Mouse (Mus musculus): ENCODE measurements around the gene Slc25a23.

GRCm38 (mm10) chr17:57105181-57106034 is 45.7 kb upstream of the Slc25a23 start, which contains the start of gene Tnfsf9:
- TF ChIP-seq CTCF (IDR thresholded peaks at IDR 0.05; ENCODE audit: low read depth, low read length) (no peak), EP300 (IDR thresholded peaks at IDR 0.05; ENCODE audit: insufficient read depth, low read depth, low read length) (0 out of 2 replicates have a peak, but pooled peaks have one; percentile 2)

Measured in ES-Bruce4 (cell line).